Mouse (Mus musculus): ENCODE measurements around the gene Arhgap21.

Arhgap21 gene

GRCm38 (mm10) chr2:20888751-20889150, 79.9 kb downstream of the Arhgap21 start:
- DNase-seq = no peak

GRCm38 (mm10) chr2:20883288-20883687, 85.4 kb downstream of the Arhgap21 start:
- no peak for DNase-seq

- DNase-seq = no peak
Observed at GRCm38 (mm10) chr2:20879877-20880605, 88.6 kb downstream of the Arhgap21 start.

- no peak for DNase-seq
Observed at GRCm38 (mm10) chr2:20874621-20875020, 94.1 kb downstream of the Arhgap21 start.

GRCm38 (mm10) chr2:20869212-20869965, 99.3 kb downstream of the Arhgap21 start:
- DNase-seq = no peak

GRCm38 (mm10) chr2:20868052-20868451, 100.6 kb downstream of the Arhgap21 start:
- no peak for DNase-seq

GRCm38 (mm10) chr2:20865795-20866194, 102.9 kb downstream of the Arhgap21 start:
- no peak for DNase-seq

GRCm38 (mm10) chr2:20864569-20864968, 104.1 kb downstream of the Arhgap21 start:
- no peak for DNase-seq

- DNase-seq = no peak
Observed at GRCm38 (mm10) chr2:20860756-20861155, 107.9 kb downstream of the Arhgap21 start.

- DNase-seq = no peak
Observed at GRCm38 (mm10) chr2:20849346-20849745, 119.3 kb downstream of the Arhgap21 start.

GRCm38 (mm10) chr2:20831608-20832406, 136.9 kb downstream of the Arhgap21 start:
- DNase-seq = no peak

- no peak for DNase-seq
Observed at GRCm38 (mm10) chr2:20830882-20831281, 137.8 kb downstream of the Arhgap21 start.

GRCm38 (mm10) chr2:20826258-20826657, 142.4 kb downstream of the Arhgap21 start:
- no peak for DNase-seq

- DNase-seq = no peak
Observed at GRCm38 (mm10) chr2:20818226-20818625, 150.5 kb downstream of the Arhgap21 start.

GRCm38 (mm10) chr2:20813986-20814385, 154.7 kb downstream of the Arhgap21 start:
- no peak for DNase-seq

- DNase-seq = no peak
Observed at GRCm38 (mm10) chr2:20811506-20811905, 157.2 kb downstream of the Arhgap21 start.

GRCm38 (mm10) chr2:20801236-20801890, 167.3 kb downstream of the Arhgap21 start:
- DNase-seq = no peak

All from thymus, postnatal 25 days (tissue).